Mouse (Mus musculus): ENCODE measurements around the gene Trmt112.
A peak's percentile ranks its signal among the peaks of the same experiment; 100 is the strongest.

The Trmt112 gene

DNA sequence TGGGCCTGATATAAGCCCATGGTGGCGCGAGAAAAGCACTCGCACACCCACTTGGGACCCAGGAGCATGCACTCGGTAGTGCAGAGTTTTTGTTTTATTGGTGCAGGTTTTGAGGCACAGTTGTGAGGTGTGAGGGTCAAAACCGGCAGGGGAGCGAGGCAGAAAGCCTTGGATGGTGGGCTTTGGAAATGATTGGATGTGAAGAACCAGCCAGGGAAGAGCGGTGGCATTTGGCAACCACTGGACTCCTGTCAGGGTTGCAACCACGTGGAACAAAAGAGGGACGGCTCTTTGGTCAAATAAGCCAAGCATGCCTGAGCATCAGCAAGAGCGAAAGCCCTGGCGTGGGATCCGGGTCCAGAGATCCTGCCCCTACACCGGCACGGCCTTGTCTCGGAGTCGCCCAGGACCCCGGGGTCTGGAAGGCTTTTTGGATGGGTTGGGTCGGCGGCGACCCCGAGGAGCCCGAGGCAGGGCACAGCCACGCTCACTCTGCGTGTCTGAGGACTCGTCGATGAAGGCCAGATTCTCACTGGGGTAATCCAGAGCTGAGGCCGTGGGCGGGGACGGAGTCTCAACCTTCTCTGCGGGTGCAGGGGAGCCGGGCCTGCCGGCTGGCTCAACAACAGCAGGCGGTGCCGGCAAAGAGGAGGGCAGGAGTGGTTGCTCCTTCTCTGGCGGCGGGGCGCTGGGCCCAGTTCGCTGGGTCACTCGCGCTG lies 16.3 kb downstream of the Trmt112 start:
- no peak for DNase-seq (ENCODE audit: low spot score in 2 of 2)

DNA sequence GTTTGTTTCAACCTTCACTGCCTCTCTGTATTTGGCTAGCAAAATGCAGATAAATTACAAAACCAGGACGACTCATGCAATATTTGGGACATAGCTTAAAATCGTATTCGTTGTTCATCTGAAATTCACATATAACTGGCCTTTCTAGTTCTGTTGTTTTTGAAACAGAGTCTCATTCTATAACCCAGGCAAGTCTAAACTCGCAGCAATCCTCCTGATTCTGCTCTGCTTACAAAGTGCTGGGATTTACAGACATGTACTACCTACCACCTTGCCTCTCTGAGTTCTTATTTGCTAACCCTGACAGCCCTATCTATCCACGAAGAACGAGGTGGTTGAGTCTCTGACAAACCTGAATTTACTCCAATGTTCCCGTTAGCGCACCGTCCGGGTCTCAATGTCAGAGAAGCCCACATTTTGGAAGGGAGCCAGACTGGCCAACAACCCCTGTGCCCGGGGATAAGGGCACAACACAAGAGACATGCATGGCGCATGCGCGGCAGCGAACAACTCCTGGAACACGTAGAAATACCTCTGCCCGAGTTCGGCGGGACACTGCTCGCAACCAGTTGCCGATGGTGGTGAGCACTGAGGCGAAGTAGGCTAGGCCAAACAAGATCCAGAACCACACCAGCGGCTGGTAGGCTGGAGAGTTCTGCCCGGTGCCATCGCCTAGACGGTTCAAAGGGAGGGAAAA lies 17.2 kb downstream of the Trmt112 start:
- no peak for DNase-seq (ENCODE audit: low spot score in 2 of 2)

DNA sequence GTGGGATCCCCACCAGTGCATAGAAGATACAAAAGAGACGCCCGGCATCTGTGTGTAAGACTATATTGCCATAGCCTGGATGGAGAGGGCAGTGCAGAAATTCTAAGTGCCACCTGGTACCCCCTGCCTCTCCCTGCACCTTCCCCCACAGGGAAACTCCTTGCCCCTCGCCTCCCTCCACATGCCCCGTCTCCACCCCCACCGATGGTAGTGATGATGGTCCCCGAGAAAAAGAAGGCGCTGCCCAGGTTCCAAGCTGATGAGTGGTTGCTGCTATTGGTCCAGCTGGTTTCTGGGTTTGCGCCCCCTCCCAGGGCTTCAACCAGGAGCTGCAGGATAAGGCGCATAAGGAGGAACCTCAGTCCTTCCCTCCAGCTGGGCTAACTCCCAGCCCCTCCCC lies 18.6 kb downstream of the Trmt112 start:
- no peak for DNase-seq (ENCODE audit: low spot score in 2 of 2)

DNA sequence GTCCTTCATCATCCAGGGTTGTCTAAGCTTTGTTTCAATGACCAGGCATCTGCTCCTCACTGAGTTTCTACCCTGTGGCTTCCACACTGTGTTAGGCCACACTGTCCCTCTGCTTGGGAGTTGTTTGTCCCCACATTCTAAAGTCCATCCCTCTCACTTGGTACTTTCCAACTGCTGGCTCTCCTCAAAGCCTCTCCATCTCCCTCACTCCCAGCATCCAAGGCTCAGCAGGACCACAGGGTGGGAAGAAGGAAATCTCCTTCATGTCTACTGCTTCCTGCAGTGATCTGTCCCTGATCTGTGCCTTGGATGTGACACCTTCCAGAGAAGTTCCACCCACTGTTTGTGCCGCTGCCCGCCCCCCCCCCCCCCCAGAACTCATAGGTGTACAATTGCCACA lies 21.5 kb downstream of the Trmt112 start:
- DNase-seq (ENCODE audit: low spot score in 2 of 2): no peak

DNA sequence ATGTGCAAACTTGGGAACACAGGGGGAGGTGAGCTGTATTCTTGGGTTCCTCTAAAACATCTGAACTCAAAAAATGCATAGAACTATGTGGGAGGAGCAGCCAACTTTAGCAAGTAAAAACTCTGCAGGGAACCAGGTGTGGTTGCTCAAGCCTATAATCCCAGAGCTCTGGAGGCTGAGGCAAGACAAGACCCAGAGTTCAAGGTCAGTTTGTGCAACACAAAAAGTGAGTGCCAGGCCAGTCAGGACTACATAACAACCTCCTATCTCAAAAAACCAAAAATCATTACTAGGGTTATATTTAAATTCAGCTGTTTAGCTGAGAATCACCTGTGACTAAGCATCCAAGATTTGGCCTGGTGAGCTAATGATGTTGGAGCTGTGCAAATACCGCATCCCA lies 22.5 kb downstream of the Trmt112 start:
- no peak for DNase-seq (ENCODE audit: low spot score in 2 of 2)

DNA sequence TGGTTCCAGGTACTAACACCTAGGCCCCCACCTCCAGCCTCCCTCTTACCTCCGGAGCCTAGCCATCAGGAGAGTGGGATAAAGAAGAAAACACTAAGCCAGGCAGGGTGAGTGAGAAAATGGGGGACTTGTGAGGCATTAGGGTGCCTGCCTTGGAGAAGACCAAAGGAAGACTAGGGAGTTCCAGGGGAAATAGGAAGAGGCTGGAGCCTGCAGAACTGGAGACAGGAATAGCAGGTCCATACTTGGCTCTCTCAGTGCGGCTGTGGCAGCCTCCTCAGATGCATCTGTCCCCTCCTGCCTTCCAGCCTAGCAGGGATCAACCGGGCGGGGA lies 23.6 kb downstream of the Trmt112 start:
- DNase-seq (ENCODE audit: low spot score in 2 of 2): no peak

DNA sequence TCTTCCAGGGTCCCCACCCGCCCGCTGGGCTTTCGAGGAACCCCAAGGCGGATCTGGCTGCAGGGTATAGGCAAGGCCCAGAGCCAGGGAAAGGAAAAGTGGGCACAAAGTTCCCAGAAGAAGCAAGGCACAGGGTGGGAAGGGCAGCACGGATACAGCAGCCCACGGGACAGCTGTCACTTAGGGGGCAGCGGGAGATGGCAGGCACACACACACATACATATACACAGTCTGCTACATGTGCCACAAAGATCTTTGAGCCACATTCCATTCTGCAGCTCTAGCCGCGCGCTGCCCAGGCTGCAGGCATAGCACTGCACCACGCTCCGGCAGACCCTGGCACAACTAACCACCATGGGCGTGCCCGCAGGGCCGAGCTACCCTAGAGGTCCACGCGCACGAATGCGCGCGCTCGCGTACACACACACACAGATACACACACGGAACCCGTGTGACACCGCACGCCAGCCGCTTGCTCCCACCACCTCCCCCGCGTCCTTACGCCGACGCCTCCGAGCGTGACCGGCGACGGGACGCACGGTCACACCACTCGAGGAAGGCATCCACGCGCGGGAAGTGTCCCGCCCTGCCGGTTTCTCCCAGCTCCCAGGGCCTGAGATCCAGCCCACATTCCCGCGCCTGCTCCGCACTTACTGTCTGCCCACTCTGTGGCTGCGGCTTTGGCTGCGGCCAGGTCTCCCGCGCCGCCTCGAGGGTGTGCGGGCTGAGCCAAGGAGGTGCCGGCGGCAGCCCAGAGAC lies 24.1 kb downstream of the Trmt112 start:
- peak; percentile 50 to 74 for DNase-seq (ENCODE audit: low spot score in 2 of 2)

DNA sequence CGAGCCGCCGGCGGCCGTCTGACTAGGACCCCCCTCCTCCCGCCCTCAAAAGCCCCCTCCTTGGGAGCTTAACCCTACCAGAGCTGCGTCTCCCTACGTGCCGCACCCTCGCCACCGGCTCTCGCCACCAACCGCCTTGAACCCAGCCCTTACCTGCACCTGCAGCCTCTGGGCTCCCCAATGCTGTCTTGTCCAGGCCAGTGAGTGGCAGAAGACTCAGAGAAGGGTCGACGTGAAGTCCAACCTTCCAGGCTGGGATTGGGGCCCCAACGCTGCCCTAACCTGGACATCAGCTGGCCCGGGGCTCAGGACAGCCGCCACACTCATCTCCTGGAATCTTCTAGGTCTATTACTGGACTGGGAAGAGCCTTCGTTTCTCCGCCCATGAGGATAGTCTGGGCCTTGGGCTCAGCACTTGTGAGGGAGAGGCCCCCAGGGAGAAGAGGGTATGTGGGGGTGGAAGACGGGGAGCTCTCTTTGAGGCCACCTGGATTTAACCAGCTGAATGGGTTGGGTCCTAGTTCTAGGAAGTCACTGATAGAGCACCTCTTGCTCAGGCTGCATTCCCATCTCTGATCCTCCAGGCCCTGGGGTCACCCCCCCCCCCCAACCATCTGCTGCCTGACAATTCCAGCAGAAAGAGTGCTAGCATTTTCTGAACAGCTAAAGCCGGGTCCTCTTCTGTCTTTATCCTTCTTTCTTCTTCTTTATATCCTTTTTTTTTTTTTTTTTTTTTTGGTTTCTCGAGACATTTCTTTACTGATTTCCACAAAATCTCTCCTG lies 24.9 kb downstream of the Trmt112 start, which contains the start of gene Kcnk4:
TSS of gene Kcnk4 (minus strand) at position 321 of the 783 bp plus-strand sequence.
- DNase-seq (ENCODE audit: low spot score in 2 of 2): no peak

DNA sequence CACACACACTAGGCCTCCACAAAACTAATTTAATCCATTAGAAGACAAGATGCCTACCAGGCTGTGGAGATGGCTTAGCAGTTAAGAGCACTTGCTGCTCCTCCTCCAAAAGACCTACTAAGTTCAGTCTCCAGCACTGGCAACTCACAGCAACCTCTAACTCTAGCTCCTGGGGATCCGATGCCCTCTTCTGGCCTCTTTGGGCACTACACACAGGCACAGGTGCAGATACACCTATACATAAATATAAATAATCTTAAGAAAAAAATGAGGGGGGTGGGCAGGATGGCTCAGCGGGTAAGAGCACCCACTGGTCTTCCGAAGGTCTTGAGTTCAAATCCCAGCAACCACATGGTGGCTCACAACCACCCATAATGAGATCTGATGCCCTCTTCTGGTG lies 26.8 kb downstream of the Trmt112 start:
- DNase-seq (ENCODE audit: low spot score in 2 of 2): no peak

DNA sequence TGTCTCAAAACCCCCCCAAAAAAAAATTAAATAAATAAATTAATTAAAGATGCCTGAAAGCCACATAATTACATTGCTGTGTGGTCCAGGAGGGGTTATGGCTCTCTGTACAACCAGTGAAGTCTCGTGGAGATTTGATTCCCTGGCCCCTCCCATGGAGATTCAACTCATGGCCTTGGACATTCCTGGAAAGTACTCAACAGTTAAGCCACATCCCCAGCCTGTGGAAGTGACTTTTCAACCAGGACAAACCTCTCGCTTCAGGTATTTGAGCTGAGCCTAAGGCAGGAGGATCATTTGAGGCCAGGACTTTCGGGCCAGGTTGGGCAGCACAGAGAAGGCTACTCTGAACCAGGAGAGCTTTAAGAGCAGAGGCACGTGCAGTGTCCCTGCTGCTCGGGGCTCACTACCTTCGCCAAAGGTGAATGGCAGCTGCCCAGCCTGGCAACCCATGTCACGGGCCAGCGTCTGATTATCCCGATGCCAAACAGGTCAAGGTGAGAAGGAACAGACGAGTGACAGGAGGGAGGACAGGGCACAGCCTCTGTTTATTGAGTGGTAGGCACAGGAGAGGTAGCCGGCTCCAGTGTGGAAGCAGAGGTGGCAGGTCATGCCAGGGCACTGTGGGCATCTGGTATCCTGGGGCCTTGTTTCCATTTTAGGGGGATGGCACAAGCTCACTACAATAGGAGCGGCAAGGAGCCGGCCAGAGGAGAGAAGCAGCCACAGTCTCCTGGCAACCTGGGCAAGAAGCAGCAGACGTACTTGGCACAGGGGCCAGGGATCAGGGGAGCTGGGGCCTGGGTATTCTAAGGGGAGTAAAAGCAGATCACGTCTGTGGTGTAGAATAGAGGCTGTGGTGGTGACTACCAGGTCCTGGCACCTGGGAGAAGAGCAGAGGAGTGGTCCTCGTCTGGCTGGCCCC lies 28.3 kb downstream of the Trmt112 start:
- no peak for DNase-seq (ENCODE audit: low spot score in 2 of 2)

DNA sequence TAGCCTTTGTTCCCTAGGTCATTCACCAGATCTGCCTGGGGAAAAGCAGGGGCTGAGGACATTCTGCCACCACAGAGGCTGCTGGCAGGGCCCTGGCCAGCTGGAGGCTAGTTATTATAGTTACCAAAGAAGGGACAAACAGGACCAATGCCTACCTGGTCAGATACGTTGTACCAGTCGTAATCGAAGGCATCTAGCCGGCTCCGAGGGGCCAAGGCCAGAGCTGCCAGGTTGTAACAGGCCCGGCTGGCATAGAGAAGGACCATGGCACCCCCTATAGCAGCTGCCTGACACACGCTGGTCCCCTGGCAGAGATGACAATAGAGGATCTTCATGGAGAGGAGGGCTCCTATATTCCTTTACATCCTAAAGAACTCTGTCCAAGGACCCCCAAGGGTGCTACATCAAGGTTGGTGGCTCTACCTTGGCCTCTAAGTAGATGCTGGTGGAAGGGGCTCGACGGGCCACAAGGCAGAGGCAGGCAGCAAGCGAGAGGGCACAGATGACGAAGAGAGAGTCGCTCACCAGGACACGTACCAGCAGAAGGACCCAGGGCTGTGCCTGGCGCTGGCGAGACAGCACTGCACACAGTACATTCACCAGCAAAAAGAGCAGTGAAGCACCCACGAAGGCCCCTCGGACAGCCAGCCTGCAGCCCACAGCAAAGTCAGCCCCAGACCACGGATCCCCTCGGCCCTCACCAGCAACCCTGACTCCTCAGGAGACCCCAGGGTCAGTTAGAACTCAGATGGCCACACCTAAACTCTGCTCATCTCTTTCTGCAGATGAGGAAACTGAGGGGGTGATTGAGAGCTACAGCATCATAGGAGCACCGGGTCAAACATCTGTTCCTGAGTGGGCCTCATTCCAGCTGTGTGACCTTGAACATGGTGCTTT lies 29.9 kb downstream of the Trmt112 start:
- DNase-seq (ENCODE audit: low spot score in 2 of 2): no peak

DNA sequence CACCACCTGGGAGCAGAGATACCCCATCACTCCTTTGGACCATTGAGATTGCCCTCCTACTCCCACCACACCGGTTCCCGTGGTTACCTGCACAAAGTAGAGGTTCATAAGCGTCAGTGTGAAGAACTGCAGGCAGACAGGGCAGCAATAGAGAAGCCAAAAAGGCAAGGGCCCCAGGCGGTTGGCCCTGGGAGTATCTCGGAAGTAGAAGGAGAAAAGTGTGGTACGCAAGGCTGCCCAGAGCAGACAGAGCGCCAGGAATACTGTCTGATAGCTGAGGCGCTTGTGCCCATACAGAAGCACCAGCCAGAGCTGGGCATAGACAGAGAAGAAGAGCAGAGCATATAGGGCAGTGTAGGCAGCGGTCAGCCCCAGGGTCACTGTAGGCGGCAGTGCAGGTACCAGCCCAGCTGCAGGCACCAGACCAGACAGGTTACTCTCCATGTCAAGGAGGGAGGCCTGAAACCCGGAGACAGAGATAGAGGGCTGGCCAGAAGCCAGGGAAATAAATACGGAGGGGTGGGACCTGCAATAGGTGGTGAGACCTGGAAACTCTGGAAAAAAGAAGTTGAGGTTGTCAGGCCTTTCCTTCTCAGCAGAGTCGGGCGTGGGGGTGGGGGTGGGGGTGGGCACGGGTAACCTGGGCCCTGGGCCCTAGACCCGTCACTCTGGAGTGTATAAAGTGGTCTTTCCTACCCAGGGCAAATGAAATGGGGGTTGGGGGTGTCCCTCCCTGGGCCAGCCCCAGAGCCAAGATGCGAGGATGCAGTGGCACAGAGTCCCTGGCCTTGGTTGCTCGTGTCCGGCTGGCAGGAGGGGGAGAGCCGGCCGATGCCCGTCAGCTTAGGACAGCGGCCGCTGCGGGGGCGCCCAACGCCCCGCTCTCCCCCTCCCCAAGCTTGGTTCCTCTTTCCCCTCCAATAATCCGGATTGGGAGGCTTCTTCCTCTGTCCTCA lies 31.2 kb downstream of the Trmt112 start:
- DNase-seq (ENCODE audit: low spot score in 2 of 2): no peak

DNA sequence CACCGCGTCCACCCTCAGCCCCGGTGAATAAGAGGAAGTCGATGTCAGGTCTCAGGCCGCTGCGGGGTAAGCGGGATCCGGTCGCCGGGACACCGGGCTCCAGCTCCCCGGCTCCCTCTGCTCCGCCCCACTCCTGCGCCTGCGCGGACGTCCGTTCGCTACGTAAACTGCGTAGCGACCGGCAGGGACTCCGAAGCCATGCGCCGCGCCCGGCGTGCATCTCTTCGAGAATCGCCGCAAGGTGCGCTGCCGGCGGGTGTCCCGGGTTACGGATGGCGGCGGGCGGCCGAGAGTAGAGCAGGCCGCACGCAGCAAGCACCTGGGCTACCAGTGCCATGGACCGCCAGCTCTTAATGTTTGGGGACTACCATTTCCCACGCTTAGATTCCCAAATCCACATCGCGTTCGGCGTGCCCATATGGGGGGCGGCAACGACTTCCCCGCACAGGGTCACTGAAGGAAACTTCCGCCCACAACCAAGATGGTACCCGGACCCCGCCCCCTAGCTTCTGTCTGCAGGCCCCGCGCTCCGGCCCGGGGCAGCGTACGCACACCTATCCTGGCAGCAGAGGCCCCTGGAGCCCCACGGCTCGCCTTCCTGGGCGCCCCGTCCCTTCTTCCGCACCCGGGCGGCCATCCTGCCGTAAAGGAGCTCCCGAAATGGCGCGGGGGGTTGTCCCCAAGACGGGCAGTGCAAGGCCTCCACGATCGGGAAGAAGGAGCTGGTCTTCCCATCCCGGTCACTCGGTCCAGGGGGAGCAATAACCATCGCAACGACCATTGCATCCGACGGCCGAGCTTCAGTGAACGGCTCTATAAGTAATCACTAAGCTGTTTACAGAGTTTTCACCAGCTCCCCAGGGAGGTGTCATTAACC lies 32.1 kb downstream of the Trmt112 start, which contains the start of gene Bad:
TSS of gene Bad (plus strand) at position 490 of the 877 bp plus-strand sequence.
- DNase-seq (ENCODE audit: low spot score in 2 of 2): peak; percentile 94 to 95

DNA sequence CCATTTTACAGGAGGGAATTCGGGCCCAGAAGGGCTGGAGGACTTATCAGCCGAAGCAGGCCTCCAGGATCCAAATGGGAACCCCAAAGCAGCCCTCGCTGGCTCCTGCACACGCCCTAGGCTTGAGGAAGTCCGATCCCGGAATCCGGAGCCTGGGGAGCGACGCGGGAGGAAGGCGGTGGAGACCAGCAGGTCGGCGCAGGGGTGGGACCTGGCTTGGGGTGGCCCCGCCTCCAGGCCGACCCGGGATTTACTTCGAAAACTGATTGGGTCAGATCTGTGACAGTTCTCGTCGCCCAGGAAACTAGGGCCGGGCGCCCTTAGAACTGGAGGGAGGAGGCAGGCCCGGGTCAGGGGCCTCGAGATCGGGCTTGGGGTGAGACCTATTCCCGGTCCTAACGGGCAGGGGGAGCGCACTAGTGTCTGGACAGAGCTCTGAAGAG lies 32.8 kb downstream of the Trmt112 start, which contains the start of gene Gpr137:
TSS of gene Gpr137 (minus strand) at position 232 of the 443 bp plus-strand sequence.
- DNase-seq (ENCODE audit: low spot score in 2 of 2): peak; percentile 93 to 94

DNA sequence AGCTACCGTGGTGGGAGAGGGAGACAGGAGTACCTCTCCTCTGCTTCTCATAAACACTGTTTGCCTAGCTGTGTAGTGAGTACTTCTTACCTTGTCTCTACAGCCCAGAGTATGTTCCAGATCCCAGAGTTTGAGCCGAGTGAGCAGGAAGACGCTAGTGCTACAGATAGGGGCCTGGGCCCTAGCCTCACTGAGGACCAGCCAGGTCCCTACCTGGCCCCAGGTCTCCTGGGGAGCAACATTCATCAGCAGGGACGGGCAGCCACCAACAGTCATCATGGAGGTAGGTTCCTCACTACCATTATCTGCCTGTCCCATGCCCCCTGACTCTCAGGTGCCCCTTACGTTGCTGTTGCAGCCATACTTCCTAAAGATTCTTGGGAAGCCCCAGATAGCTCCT lies 33.3 kb downstream of the Trmt112 start:
- DNase-seq (ENCODE audit: low spot score in 2 of 2): no peak

DNA sequence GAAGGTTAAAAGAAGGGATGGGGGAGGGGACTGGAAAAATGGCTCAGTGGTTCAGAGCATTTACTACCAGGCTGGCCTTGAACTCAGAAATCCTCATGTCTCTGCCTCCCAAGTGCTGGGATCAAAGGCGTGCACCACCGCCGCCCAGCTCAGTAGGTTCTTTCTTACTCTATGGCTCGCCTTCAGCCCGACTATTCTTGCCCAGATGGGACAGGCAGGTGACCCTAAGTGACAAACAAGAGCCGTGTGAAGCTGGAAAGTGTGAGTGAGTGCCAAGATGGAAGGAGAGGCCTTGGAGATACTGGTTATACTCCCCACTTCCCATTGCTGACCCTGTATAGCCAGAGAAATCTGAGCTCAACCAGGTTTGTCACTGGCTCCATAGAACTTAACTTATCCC lies 34.2 kb downstream of the Trmt112 start:
- DNase-seq (ENCODE audit: low spot score in 2 of 2): no peak

DNA sequence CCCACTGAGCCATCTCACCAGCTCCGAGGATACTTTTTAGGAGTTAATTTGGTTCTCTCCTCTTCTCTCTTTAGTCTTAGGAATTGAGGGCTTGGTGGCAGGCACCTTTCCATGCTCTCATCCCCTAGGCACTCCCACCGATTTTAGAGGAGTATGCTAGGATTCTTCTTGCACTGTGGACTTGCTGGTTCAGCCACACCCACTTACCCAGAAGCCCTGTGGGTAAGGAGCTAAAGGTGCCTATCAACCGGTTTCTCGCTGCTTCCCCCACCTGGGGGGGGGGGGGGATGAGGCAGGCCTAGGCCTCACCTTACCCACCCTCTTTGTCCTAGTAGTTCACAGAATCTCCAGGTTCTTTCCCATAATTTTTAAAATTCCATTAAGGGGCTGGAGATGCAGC lies 38.2 kb downstream of the Trmt112 start:
- no peak for DNase-seq (ENCODE audit: low spot score in 2 of 2)

Data from right cerebral cortex, adult 2 months (tissue).